Mouse (Mus musculus) brain, embryonic 14.5 days (tissue): ENCODE data around the gene Zfyve21.

ENCODE experiments used
- CTCF ChIP-seq: fragments of 200-500 bp; IDR thresholded peaks from 2 replicates; pipeline ENCODE4 v1.5.1; 2012; ENCODE audit warnings: inconsistent platforms, mild to moderate bottlenecking, moderate library complexity, borderline replicate concordance; ENCODE audit not compliant: insufficient read depth, insufficient read length; ENCODE audit errors: extremely low read depth
- POLR2A ChIP-seq: fragments of 200-500 bp; IDR thresholded peaks from 2 replicates; pipeline ENCODE4 v1.6.1; 2012; ENCODE audit warnings: mild to moderate bottlenecking, inconsistent platforms, borderline replicate concordance; ENCODE audit not compliant: poor library complexity, insufficient read depth, insufficient read length, severe bottlenecking; ENCODE audit errors: extremely low read depth

GRCm38 (mm10) chr12:111808775-111809174 is 5.2 kb upstream of the Zfyve21 start:
- TF ChIP-seq CTCF (no peak), POLR2A (no peak)
